Mouse (Mus musculus) megakaryocyte, embryonic 14.5 days (primary cell): ENCODE data around the gene Rpl26.

Experiments
- FLI1 ChIP-seq: IDR thresholded peaks from 2 replicates; pipeline ENCODE4 v1.6.1; 2012; ENCODE audit warnings: low read length, inconsistent platforms, mixed read lengths
- GATA1 ChIP-seq: IDR thresholded peaks from 3 replicates; pipeline ENCODE4 v1.6.1; 2012; ENCODE audit warnings: mixed read lengths, low read length, inconsistent platforms, borderline replicate concordance

DNA sequence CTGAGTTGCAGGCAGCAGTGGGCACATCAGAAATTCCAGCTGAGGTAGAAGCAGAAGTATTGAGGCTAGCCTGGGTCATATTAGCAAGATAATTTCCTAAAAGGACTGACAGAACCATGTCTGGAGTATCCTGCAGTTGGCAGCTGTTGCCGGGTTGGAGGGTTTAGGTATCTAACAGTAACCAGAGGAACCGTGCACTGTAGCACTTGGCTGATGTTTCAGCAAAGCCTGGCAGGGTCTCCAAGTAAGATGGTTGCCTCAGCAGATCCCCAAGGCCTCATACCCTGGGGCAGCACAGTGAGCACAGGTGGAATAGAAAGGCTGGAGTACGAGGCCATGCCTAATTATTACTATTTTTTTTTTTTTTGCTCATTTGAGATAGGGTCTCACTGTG is 3.8 kb downstream of the Rpl26 start:
- TF ChIP-seq GATA1 (no peak), FLI1 (no peak)
